Mouse (Mus musculus) urinary bladder, adult 2 months (tissue): ENCODE results near the gene Nhlh1. TPM values are rescaled to one million over a fixed set of nuclear protein-coding genes. Genes with fewer than 3 reads are reported as not detected.

Experiments used
- DNase-seq: peaks from one replicate; pipeline ENCODE4 v3.0.0; 2022; ENCODE audit warnings: low spot score
- polyA plus RNA-seq: library from polyadenylated mRNA; depleted of rRNA; stranded (reverse); fragments of >200 nt; gene quantifications from 2 replicates; pipeline ENCODE4 v1.2.3, GENCODE M21; 2012

Gene Nhlh1
- polyA plus RNA-seq, 1 experiment, result not detected

DNA sequence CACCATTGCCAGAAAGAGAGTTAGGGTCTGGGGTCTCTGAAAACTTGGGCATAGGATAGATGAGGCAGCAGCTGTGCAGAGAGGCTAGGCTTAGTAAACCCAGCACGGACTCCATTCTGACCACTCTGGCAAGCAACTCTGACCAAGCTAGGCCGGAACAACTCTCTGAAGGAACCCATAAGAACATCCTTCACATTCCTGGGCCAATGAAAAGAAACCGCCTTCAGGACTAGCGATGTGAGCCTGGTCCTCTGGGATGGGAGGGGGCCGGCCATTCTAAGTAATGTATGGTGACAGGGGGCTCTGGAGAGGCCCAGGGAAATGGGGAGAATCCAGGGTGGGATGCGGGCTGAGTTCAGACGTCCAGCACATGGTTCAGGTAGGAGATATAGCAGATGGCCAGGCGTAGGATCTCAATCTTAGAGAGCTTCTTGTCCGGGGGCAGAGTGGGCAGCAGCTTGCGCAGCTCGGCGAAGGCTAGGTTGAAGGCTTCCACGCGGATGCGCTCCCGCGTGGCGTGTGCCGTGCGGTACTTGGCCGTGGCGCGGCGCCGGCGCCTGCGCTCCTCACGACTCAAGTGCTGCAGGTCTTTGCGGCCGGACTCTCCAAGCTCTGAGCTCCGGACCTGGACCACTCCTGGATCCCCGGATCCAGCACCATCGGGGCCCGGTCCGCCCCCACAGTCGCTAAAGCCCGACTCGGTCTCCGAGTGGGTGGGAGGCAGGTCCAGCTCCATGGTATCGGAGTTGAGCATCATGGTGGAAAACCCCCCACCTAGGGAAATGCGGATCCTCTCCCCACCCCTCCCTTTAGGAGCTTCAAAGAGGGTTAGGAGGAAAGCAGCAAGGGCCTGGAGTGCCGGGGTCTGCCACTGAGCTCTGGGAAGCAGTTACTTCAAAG, 3.6 kb downstream of the Nhlh1 start:
- no peak for DNase-seq

DNA sequence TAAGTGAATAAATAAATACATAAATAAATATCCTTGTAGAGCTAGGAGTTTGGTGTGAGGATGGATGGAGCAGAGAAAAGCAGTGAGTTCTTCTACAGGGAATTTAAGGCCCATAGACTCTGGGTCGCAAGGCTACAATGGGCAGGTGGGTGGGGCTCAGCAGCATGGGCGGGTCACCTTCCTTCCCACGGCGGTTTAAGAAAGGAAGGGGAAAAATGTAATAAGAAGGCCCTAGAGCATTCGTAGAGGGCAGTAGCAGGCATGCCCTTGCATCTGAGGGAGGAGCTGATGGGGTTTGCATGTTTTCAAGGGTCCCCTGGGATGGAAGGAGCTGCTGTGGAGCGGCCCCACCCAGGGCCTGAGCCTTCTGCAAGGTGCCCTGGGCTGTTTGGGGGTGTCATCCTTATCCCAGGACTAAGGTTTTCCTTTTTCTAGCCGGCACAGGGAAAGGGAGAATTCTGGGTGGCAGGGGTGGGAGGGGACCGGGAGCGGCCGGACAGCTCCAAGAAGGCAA, 4.5 kb downstream of the Nhlh1 start:
- DNase-seq, result no peak

DNA sequence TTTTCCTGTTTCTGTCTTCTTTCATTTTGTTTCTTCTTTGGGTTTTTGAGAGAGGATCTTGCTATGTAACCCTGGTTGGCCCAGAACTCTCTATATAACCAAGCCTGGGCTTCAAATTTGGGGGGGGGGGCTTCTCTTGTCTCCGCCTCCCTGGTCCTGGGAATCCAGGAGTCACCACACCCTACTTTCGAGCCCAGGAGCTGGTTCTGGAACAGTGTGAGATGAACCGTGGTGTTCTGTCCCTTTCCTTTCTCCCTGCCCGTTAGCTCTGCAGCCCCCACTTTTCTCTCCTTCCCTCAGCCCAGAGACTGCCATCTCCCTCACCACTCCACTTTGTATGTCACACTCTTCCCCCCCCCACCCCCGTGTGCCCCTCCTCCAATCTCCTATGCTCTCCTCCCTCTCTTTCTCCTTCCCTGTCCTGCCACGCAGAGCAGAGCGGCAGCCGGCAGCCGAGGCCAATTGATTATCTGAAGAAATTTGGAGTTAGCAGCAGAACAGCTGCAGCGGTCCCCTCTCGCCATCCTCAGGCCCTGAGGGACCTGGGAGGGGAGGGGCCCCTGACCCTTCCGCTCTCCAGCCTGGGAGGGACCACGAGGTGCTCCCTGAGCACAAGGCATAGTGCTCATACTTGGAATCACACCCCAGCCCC, 8.1 kb downstream of the Nhlh1 start:
- DNase-seq, result no peak

DNA sequence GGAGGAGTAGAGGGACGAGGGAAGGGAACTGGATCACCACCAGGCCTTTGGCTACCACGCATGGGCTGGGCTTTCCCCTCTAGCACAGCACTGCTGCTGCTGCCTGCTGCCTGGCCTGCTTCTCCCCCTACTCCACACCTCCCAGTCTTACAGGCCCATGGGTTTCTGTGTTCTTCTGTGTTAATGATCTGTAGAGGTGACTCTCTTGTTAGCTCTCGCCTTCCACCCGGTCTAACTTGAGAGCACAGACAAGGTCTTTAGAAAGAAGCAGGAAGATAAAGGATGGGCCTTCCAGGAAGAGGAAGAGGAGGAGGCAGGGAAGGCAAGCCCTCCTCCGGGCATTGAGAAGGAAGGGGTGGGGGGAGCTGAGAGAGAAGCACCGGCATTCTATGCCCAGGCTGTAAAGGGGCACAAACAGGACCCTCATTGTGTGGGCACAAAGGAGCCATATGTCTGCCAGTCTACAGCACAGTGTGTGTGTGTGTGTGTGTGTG, 9.1 kb downstream of the Nhlh1 start:
- DNase-seq, result no peak

DNA sequence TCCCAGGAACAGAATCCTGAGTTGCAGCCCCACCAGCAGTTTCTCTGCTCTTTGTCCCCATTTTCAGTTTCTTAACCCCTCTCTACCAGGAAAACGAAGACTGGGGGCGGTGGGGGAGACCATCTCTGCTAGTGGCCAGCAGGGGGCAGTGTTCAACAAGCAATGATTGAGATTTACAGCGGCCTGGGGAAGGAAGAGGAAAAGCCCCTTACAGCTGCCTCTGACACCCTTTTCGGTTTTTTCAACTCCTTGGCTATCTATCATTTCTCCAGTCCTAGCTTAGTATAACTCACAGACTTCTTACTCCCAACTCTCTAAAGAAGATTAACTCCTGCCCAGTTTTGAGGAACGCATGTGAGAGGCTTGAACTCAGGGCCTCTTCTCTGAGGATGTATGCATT, 10.4 kb downstream of the Nhlh1 start:
- DNase-seq, result peak; percentile 42

DNA sequence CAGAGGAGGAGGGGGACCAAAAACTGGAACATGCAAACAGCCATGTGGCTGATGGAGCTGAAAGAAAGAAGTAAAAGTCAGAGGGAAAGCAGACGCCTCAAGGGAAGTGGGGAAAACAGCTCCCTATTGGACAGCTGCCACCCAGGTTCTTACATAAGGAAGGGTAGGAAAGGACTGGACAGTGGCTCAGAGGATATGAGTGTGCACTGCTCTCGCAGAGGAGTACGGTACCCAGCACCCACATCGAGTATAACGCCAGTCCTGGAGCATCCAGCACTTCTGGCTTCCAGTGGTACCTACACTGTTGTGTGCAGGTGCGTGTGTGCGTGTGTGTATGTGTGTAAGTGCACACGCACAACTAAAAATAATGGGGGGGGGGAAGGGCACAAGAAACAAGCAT, 11.0 kb downstream of the Nhlh1 start:
- DNase-seq, result no peak

DNA sequence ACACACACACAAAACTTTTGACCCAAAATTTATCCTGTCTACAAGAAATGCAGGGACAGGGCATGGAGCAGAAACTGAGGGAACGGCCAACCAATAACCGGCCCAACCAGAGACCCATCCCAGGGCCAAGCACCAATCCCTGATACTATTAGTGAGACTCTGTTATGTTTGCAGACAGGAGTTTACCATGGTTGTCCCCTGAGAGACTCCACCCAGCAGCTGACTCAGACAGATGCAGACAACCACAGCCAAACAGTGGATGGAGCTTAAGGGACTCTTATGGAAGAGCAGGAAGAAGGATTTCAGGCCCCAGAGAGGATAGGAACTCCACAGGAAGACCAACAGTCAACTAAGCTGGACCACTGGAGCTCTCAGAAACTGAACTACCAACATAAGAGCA, 27.5 kb downstream of the Nhlh1 start:
- no peak for DNase-seq

DNA sequence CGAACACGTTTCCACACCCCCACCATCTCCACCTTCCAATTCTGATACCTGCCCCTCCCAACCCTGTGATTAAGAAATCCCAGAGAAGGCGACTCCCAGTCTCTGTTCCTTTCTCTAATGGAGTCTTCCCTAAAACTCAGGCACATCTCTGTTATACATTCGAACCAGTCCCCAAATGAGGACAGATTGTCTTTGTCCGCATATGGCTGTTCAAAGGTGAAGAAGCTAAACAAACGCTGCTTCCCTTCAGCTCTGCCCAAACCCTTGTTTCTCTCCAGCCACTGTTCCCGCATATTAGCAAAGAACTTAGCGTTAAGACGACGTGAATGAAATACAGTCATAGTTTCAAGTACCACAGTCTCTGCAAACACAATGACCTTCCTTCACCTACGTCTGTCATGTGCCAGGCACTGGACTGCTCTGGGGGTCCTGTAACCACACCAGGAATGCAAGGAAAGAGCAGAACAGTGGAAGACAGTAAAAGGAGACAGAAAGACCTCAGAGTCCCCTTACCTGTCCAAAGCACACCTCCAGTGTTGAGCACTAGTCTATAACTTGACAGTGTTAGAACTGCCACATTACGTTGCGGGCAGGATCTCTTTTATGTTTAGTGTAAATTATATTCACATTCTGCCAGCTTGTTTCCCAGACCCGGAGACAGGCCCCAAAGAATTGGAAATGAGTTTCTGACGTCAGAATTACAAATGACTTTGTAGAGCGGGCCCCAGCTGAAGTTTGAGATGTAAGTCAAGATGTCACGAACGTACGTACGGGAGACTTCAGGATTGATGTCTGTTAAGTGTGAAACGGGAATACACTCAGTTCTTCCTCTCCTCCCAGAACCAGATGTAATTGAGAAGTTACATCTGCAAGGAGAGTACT, 28.7 kb downstream of the Nhlh1 start, which contains the start of gene Vangl2:
TSS of gene Vangl2 (minus strand) at position 51 of the 882 bp plus-strand sequence.
- no peak for DNase-seq

DNA sequence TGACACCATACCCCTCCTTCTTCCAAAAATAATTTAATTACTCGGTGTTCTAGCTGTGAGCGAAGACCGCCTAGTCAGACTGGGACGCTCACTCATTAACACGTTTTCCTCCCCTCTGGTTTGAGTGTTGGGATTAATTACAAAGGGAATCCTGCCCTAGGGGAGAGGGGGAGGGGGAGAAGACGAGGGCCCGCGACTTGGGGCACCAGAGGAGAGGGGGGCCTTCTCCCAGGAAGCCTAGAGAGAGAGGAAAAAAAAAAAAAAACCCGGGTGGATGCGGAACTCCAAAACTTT, 29.6 kb downstream of the Nhlh1 start:
- DNase-seq, result no peak

DNA sequence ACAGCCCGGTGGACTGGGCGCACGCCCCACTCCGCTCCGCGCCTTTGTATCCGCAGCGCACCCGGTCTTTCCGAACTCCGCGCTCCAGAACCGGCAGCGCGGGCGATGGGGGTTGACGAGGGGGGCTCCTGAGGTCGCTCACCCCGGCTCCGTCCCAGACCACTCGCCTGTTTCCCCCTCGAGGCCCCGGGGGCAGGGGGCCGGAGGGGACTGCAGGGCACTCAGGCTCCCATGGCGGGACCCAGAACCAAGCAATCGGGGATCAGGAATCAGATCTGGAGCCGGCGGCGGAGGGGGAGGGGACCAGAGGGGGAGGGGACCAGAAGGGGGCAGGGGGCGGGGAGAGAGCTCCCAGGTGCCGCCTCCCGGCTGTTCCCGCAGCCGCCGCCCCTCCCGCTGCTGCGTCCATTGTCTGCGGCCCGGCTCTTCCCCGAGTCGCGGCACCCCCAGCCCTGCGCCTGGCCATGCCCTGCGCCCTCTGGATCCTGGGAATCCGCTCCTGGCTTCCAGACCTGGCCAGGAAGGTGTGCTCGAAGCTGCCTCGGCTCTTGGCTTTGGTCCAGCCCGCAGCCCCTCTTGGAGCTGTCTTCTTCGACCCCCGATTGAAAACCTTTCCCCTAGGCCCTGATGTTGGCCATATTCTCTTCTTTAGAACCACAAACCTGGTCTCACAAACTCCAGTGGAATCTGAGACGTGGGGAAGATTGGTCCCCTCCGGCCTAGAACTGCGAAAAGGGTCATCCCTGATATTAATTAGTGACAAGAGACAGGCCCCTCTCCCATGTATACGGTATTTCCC, 30.2 kb downstream of the Nhlh1 start:
- peak; percentile 75 for DNase-seq

DNA sequence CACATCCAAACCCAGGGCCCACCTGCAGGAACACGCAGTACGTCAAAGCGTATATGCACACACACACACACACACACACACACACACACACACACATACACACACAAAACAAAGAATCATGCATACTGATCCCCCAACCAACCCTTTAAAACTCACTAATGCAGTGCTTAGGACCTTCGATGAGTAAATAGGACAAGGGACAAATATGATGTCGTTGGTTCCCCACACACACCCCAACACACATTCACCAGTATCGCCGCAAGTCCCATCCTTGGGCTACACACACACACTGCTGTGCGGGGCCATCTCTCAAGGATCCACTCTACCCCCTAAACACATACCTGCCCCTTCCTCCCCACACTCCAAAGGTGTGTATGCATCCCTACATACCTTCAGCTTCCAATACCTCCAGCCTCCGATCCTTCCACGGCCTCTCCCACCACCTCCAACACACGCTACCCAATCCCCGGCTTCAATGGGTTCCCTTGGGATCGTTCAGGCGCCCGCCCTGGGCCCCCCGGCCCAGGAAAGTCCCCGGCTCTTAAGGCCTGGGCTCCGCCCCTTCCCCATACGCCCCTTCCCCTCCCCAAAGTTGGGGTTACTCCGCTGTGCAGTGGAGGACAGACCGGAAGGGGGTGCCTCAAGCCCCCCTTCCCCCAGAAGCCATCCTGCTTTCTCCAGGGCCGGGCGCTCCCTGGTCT, 31.0 kb downstream of the Nhlh1 start:
- DNase-seq, result no peak

DNA sequence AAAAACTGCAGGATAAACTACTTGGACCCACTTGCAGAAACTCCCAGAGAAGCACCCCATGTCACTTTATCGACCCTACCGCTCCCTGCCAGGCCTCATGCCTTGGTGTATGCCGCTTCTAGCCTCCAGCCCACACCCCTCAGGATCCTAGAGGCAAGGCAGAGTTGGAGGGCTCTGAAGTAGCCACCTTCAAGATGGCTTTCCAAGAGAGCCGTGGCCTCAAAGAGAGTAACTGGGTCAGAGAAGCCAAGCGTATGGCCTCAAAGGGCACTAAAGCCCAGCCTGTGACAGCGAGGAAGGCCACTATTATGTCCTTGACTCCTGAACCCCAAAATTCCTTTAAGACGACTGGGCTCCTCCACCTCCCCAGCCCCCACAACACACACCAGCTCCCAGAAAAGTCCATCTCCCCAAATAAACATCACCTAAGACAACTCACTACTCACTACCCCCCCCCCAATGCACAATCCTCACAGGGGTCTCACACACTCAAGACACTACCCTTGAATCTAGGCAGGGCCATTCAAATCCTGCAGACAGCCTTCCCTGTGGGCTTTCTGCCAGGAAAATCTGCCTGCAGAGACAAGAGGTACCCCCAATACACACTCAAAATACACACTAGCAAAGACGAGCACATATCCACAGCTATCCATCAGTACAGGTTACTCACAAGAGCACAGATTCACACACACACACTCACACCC, 32.0 kb downstream of the Nhlh1 start:
- DNase-seq, result no peak

DNA sequence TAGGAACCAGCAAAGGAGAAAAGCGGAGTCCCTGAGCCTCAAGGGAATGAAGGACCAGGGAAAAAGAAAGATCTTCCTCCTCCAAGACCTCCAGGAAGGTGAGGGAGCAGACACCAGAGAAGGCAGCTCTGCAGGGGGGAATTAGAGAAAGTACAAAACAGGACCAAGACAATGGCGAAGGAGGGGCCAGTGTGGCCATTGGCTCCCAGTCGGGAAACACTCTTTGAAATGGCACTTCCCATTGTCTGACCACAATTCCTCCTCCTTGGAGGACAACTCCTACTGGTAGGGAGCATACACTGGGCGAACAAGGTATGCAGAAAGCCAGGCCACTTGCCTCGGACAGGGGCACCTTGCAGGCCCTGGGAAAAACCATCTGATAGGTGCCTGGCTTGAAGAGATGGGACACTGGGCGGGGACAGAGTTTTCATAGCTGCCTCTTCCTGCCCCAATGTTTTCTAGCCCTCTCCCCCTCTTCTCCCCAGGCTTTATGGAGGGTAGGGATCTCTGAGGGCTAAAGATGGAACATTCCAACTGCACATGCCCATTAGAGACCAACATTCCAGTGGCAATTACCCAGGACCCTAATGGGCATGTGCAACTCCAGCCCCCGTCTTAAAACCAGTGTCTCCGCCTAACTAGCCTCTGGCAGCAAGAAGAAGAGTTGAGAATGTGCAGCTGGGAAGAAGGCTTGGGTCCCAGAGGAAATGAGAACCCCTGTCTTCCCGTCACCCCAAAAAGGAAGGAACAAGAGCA, 33.1 kb downstream of the Nhlh1 start:
- no peak for DNase-seq

DNA sequence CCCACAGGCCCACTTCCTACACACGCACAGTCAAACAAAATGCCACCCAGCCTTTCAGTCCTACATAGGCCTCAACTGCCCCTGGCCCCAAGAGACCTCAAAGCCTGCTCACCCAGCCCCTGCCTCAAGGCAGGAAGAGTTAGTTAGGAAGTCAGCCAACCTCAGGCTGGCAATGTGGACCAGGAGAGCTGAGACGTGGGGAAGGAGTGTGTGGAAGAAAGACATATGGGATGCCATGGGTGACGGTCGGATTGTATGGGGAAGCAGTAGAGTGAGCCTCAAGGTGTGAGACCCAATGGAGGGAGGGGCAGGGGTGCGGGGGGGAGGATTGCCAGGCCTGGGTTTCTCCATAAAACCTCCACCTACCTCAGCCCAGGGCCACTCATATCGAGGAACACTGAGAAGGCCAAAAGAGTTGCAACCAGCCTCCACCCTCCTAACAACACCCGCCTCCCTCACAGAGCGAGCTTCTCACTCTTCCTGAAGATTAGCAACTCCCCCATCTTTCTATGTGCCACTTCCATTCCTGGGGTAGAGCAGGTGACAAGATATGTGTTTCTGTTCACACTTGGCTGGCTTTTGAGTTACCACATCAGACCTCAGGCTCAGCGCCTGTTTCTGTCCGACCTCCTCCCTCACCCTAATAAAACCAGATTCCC, 37.4 kb downstream of the Nhlh1 start:
- no peak for DNase-seq

DNA sequence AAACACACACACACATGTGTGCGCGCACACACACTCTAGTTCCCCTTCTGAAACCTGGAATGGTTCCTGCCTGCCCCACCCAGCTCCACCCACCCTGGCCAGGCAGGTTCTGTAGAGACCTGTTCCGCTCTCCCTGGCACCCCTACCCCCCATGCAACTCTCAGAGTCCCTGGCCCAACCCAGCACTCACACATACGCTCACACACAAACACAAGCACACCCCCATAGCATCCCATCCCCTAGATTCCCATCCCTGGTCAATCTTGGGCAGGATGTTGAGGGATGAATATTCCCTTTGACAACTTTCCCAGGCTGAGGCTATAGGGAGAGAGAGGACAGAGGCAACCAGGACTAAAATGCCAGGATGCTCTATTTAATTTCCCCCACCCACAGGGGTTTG, 38.0 kb downstream of the Nhlh1 start:
- DNase-seq, result no peak

DNA sequence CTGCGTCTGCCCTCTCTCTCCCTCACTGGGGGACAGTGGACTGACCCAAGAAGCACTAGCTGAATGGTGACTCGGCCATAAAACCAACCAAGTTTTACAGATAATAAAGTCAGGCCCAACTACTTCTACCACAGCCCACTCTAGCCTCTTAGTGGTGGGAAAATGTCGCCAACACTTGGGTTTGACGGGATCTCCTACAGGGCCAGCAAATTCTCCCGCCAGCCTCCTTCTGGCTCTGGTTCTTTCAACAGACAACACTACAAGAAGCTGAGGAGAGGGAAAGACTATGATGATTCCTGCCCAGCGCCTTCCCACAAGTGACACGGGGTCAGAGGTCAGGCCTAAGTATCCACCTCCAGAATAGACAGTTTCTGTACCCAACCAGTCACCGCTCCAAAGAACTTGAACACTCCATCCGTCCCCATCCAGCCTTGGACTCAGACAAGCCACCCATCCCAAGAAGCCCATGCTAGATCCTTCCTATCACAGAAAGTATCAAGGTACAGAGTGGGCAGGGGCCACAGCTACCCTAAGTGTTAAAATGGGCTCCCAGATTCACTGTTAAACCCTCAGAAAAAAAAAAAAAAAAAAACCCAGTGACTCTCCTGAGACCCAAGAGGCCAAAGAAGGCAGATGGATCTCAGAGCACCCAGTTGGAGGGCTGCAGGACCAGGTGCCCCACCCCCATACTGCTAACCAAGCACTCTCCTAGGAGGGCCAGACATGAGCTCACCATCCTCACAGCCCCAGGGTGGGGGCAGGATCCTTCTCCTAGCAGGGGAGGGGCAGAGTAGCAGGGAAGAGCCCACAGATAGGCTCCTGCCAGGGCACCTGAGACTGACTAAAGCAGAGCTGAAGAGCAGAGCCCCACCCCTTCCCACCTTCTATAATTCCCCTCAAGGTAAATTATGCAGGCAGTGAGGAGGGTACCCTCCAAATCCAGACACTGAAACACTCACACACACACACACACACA, 38.7 kb downstream of the Nhlh1 start:
- no peak for DNase-seq

DNA sequence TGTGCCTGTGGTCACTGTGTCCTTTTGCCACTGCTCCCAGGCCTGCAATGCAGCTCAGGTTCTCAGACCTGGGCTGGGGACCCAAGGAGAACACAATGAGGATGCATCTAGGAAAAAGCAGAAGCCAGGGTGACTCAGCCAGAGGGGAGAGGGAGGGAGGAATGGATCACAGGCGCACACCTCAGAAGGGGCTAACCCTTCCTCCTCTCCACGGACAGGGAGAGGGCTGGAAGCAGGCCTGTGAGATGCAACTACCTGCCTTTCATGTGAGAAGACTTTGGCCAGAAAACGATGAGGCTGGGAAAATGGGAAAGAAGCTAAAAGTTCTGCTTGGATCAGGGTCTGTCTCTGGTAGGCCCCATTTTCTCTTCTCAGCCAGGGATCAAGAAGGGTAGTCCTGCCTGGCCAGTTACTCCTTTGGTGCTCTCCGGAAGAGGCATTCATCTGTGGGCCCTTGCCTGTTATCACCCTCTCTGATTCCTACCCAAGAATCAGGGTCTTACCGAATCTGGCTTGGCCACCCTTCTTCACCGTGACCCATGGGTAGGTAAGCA, 39.8 kb downstream of the Nhlh1 start:
- DNase-seq, result no peak
